29 mouse cellular contexts compared by ENCODE assay signal in the genomic region with DNA sequence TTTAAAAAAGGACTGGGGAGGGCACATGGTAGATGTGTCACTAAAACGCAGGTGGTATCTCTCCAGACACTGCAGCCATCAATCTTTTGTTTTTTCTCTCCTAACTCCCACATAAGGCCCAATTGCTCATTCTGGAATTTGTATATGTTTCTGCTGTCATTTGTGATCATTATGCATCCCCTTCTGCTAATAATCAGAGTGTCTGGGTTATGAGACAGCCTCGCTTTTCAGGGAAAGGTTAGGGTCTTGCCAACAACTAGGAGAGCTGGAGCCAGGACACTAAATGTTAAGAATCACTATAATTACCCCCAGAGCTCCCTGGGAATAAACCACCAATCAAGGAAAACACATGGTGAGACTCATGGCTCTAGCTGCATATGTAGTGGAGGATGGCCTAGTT. TPM values are rescaled to one million over a fixed set of nuclear protein-coding genes. Genes with fewer than 3 reads are reported as not detected.
DNase-seq lines count a peak whose midpoint lies in the region; ATAC-seq and TF ChIP-seq lines count a peak whose summit lies in the region.
"Had no signal": no experiment of that assay in that cellular context is flagged by ENCODE, and none has a peak within 500 bp of the region (broad histone marks: within the 10 kb centered on the region; RNA-seq: fewer than 3 reads in every experiment).

No protein-coding gene starts in this region.

- no peaks in the 10 kb centered on the region for H3K4me1 ChIP-seq in lung, embryonic 14.5 days (ENCODE audit: insufficient read depth)
- H3K4me1 ChIP-seq in lung, postnatal 0 days (ENCODE audit: insufficient read depth, low read depth, low read length): no peaks in the 10 kb centered on the region
- H3K4me1 ChIP-seq in lung, embryonic 16.5 days (replicated peaks; ENCODE audit: control insufficient read depth, insufficient read depth, low read length): peaks cover 3% of the 10 kb centered on the region; the same call in 1 of the 2 replicates
- H3K4me1 ChIP-seq in intestine, embryonic 15.5 days (replicated peaks): peaks cover 5% of the 10 kb centered on the region; the same call in 1 of the 2 replicates
- H3K4me1 ChIP-seq in intestine, embryonic 16.5 days (ENCODE audit: control insufficient read depth, insufficient read depth, low read length): 0 out of 2 replicates have a peak, but pooled peaks cover 2% of the 10 kb centered on the region
- H3K4me1 ChIP-seq: embryonic facial prominence, embryonic 13.5 days; embryonic facial prominence, embryonic 15.5 days; forebrain, embryonic 10.5 days; forebrain, embryonic 12.5 days had no signal

- no peak overlapping the region for H3K27ac ChIP-seq in lung, embryonic 14.5 days (ENCODE audit: low read depth)
- H3K27ac ChIP-seq in lung, postnatal 0 days (ENCODE audit: low read length): no peak overlapping the region
- H3K27ac ChIP-seq in lung, embryonic 16.5 days (ENCODE audit: low read length): no peak overlapping the region
- peak overlapping the region; percentile 64 for H3K27ac ChIP-seq in intestine, embryonic 15.5 days
- H3K27ac ChIP-seq in intestine, embryonic 16.5 days (ENCODE audit: low read length): peak overlapping the region; percentile 57
- H3K27ac ChIP-seq in layer of hippocampus, adult 2 months: no peak overlapping the region
- H3K27ac ChIP-seq: embryonic facial prominence, embryonic 13.5 days; embryonic facial prominence, embryonic 15.5 days; forebrain, embryonic 10.5 days; forebrain, embryonic 12.5 days had no signal

- peak; percentile 71 for ATAC-seq in lung, embryonic 14.5 days (ENCODE audit: insufficient read depth)
- no peak for ATAC-seq in lung, postnatal 0 days
- ATAC-seq in lung, embryonic 16.5 days (ENCODE audit: low read depth): peak; percentile 72
- peak; percentile 34; the same call in 1 of the 2 replicates for ATAC-seq in intestine, embryonic 15.5 days
- ATAC-seq in intestine, embryonic 16.5 days: peak; percentile 31; the same call in 1 of the 2 replicates
- ATAC-seq: forebrain, embryonic 14.5 days had no signal

- H3K27me3 ChIP-seq in lung, embryonic 14.5 days (ENCODE audit: insufficient read depth, low read length): no peaks in the 10 kb centered on the region
- no peaks in the 10 kb centered on the region for H3K27me3 ChIP-seq in lung, postnatal 0 days (replicated peaks; ENCODE audit: insufficient read depth, low read length)
- no peaks in the 10 kb centered on the region for H3K27me3 ChIP-seq in lung, embryonic 16.5 days (ENCODE audit: control insufficient read depth, insufficient read depth, low read depth, low read length)
- no peaks in the 10 kb centered on the region for H3K27me3 ChIP-seq in intestine, embryonic 15.5 days (replicated peaks)
- no peaks in the 10 kb centered on the region for H3K27me3 ChIP-seq in intestine, embryonic 16.5 days (replicated peaks; ENCODE audit: control insufficient read depth, insufficient read depth, low read length)
- H3K27me3 ChIP-seq: embryonic facial prominence, embryonic 13.5 days; embryonic facial prominence, embryonic 15.5 days; forebrain, embryonic 12.5 days had no signal

- peak; percentile 66 for DNase-seq in lung, embryonic 14.5 days
- DNase-seq in lung, postnatal 0 days (ENCODE audit: low spot score): no peak
- no peak for DNase-seq in lung, postnatal 25 days (ENCODE audit: low spot score)
- DNase-seq in kidney, postnatal 10 days: no peak
- no peak for DNase-seq in layer of hippocampus, adult 2 months (ENCODE audit: low spot score in 2 of 2)
- DNase-seq: adrenal gland, adult 2 months; adrenal gland, postnatal 10 days; adrenal gland, postnatal 25 days; cerebellum, adult 11 months; cerebellum, adult 18-20 months; cerebellum, adult 8-10 months; cerebellum, adult 9-11 months; cerebellum, postnatal 14 days; cerebellum, postnatal 36 days; embryo, embryonic 11 days had no signal

- no peak overlapping the region for H3K9ac ChIP-seq in lung, embryonic 14.5 days
- H3K9ac ChIP-seq in lung, postnatal 0 days (replicated peaks; ENCODE audit: low read depth): no peak overlapping the region
- no peak overlapping the region for H3K9ac ChIP-seq in lung, embryonic 16.5 days (ENCODE audit: low read length)
- H3K9ac ChIP-seq in intestine, embryonic 15.5 days: no peak overlapping the region
- no peak overlapping the region for H3K9ac ChIP-seq in intestine, embryonic 16.5 days (ENCODE audit: low read depth, low read length)
- H3K9ac ChIP-seq: embryonic facial prominence, embryonic 13.5 days; embryonic facial prominence, embryonic 15.5 days; forebrain, embryonic 12.5 days had no signal

- TF ChIP-seq EP300 in lung, postnatal 0 days (IDR thresholded peaks at IDR 0.05): no peak

- no peak overlapping the region for H3K4me3 ChIP-seq in lung, embryonic 14.5 days (ENCODE audit: low read depth, low read length)
- no peak overlapping the region for H3K4me3 ChIP-seq in lung, postnatal 0 days (ENCODE audit: low read depth, low read length)
- no peak overlapping the region for H3K4me3 ChIP-seq in lung, embryonic 16.5 days (ENCODE audit: low read length)
- no peak overlapping the region for H3K4me3 ChIP-seq in intestine, embryonic 15.5 days (replicated peaks)
- no peak overlapping the region for H3K4me3 ChIP-seq in intestine, embryonic 16.5 days (ENCODE audit: low read length)
- no peak overlapping the region for H3K4me3 ChIP-seq in layer of hippocampus, adult 2 months
- H3K4me3 ChIP-seq: embryonic facial prominence, embryonic 13.5 days; embryonic facial prominence, embryonic 15.5 days; erythroblast, embryonic 14.5 days; forebrain, embryonic 10.5 days; forebrain, embryonic 12.5 days had no signal

- TF ChIP-seq CTCF in lung, embryonic 14.5 days (IDR thresholded peaks at IDR 0.05; ENCODE audit: low read depth): no peak
- TF ChIP-seq CTCF in lung, postnatal 0 days (IDR thresholded peaks at IDR 0.05): no peak
- no peak for TF ChIP-seq CTCF in layer of hippocampus, adult 2 months (conservative IDR thresholded peaks at IDR 0.05)

- H3K4me2 ChIP-seq in lung, embryonic 14.5 days: no peak overlapping the region
- no peak overlapping the region for H3K4me2 ChIP-seq in lung, postnatal 0 days (replicated peaks; ENCODE audit: low read depth, low read length)
- no peak overlapping the region for H3K4me2 ChIP-seq in lung, embryonic 16.5 days (ENCODE audit: low read depth, low read length)
- no peak overlapping the region for H3K4me2 ChIP-seq in intestine, embryonic 15.5 days (replicated peaks)
- H3K4me2 ChIP-seq in intestine, embryonic 16.5 days (ENCODE audit: low read depth, low read length): no peak overlapping the region
- H3K4me2 ChIP-seq: embryonic facial prominence, embryonic 13.5 days; embryonic facial prominence, embryonic 15.5 days; forebrain, embryonic 12.5 days had no signal

- no peaks in the 10 kb centered on the region for H3K36me3 ChIP-seq in lung, embryonic 14.5 days (ENCODE audit: insufficient read depth)
- no peaks in the 10 kb centered on the region for H3K36me3 ChIP-seq in lung, postnatal 0 days (ENCODE audit: insufficient read depth, low read length)
- H3K36me3 ChIP-seq in lung, embryonic 16.5 days (ENCODE audit: control insufficient read depth, insufficient read depth, low read length): no peaks in the 10 kb centered on the region
- no peaks in the 10 kb centered on the region for H3K36me3 ChIP-seq in intestine, embryonic 15.5 days
- H3K36me3 ChIP-seq in intestine, embryonic 16.5 days (ENCODE audit: control insufficient read depth, insufficient read depth, low read length): no peaks in the 10 kb centered on the region
- H3K36me3 ChIP-seq: embryonic facial prominence, embryonic 13.5 days; embryonic facial prominence, embryonic 15.5 days; forebrain, embryonic 10.5 days; forebrain, embryonic 12.5 days had no signal

- WGBS in lung, embryonic 14.5 days: 31% methylated on average over 2 of the region's 2 CpGs
- WGBS in lung, postnatal 0 days: 51% methylated on average over 2 of the region's 2 CpGs
- 49% methylated on average over 2 of the region's 2 CpGs for WGBS in lung, embryonic 16.5 days
- WGBS in intestine, embryonic 15.5 days: 40% methylated on average over 2 of the region's 2 CpGs
- 45% methylated on average over 2 of the region's 2 CpGs for WGBS in intestine, embryonic 16.5 days

- H3K9me3 ChIP-seq in lung, embryonic 14.5 days (ENCODE audit: low read depth, low read length): no peaks in the 10 kb centered on the region
- H3K9me3 ChIP-seq in lung, postnatal 0 days (ENCODE audit: low read length): no peaks in the 10 kb centered on the region
- H3K9me3 ChIP-seq in lung, embryonic 16.5 days (ENCODE audit: control insufficient read depth, low read length): no peaks in the 10 kb centered on the region
- no peaks in the 10 kb centered on the region for H3K9me3 ChIP-seq in intestine, embryonic 15.5 days
- no peaks in the 10 kb centered on the region for H3K9me3 ChIP-seq in intestine, embryonic 16.5 days (ENCODE audit: control insufficient read depth, low read length)
- H3K9me3 ChIP-seq: embryonic facial prominence, embryonic 13.5 days; embryonic facial prominence, embryonic 15.5 days; forebrain, embryonic 10.5 days; forebrain, embryonic 12.5 days had no signal

RNA-seq across cellular contexts. Expression of gene Sptssb, which starts 47.3 kb away (rescaled TPM):
- 9.8 and 10.8 TPM in 2 replicates for polyA plus RNA-seq in lung, embryonic 14.5 days (2014; fragmentation: Nextera tagmentation; extraction: Ambion mirVana)
- polyA plus RNA-seq in lung, postnatal 0 days (2015; fragmentation: Nextera tagmentation; extraction: Ambion mirVana): 4.1 and 5.0 TPM in 2 replicates
- 5.1 and 6.6 TPM in 2 replicates for polyA plus RNA-seq in lung, embryonic 16.5 days (2015; fragmentation: Nextera tagmentation; extraction: Ambion mirVana)
- polyA plus RNA-seq in intestine, embryonic 15.5 days (2015; fragmentation: Nextera tagmentation; extraction: Ambion mirVana): 8.9 and 10.1 TPM in 2 replicates
- 6.5 and 8.0 TPM in 2 replicates for polyA plus RNA-seq in intestine, embryonic 16.5 days (2015; fragmentation: Nextera tagmentation; extraction: Ambion mirVana)
- 1 to 10 TPM; 2.1 TPM for total RNA-seq in layer of hippocampus, adult 2 months (2021)
- total RNA-seq: adrenal gland, adult 2 months; adrenal gland, postnatal 10 days; adrenal gland, postnatal 25 days; adrenal gland, postnatal 4 days; common myeloid progenitor, adult 5-6 weeks; ES-E14; MEL had no signal
- polyA plus RNA-seq: adrenal gland, adult 2 months; C2C12; erythroblast, embryonic 14.5 days; forebrain, embryonic 10.5 days had no signal

Comparison
In these comparisons a context has a peak if more than half of its experiments do, and no peak if none do; other contexts are left out.
1. H3K27ac ChIP-seq: peak in intestine, embryonic 15.5 days (single experiment) and intestine, embryonic 16.5 days (single experiment); none in lung, embryonic 14.5 days (single experiment), lung, postnatal 0 days (single experiment), lung, embryonic 16.5 days (single experiment) and layer of hippocampus, adult 2 months (single experiment).